8 mouse cellular contexts compared by ENCODE assay signal in genomic region chr17:65770982-65771915, GRCm38 (mm10). TPM values are rescaled to one million over a fixed set of nuclear protein-coding genes. Genes with fewer than 3 reads are reported as not detected.
DNase-seq lines count a peak whose midpoint lies in the region; ATAC-seq lines count a peak whose summit lies in the region.

No protein-coding gene starts in this region.

- H3K27ac ChIP-seq in forebrain, embryonic 15.5 days (replicated peaks): peak overlapping the region; percentile 59; the same call in 1 of the 2 replicates
- peak overlapping the region; percentile 89 for H3K27ac ChIP-seq in limb, embryonic 10.5 days
- H3K27ac ChIP-seq in midbrain, embryonic 16.5 days (ENCODE audit: low read length): no peak overlapping the region; the same call in 1 of the 2 replicates

- H3K36me3 ChIP-seq in forebrain, embryonic 15.5 days: no peaks in the 10 kb centered on the region
- H3K36me3 ChIP-seq in limb, embryonic 10.5 days: peaks cover 3% of the 10 kb centered on the region; the same call in 1 of the 2 replicates
- no peaks in the 10 kb centered on the region for H3K36me3 ChIP-seq in midbrain, embryonic 16.5 days (ENCODE audit: control insufficient read depth, insufficient read depth, low read length)

- peak overlapping the region; percentile 87 for H3K9ac ChIP-seq in forebrain, embryonic 15.5 days (replicated peaks)
- peak overlapping the region; percentile 93 for H3K9ac ChIP-seq in midbrain, embryonic 16.5 days (ENCODE audit: low read depth, low read length)

- no peaks in the 10 kb centered on the region for H3K27me3 ChIP-seq in forebrain, embryonic 15.5 days
- H3K27me3 ChIP-seq in limb, embryonic 10.5 days (ENCODE audit: low read depth, poor library complexity, severe bottlenecking): peaks cover 8% of the 10 kb centered on the region; the same call in 1 of the 2 replicates
- no peaks in the 10 kb centered on the region; the same call in 1 of the 2 replicates for H3K27me3 ChIP-seq in midbrain, embryonic 16.5 days (ENCODE audit: control insufficient read depth, insufficient read depth, low read depth, low read length)

- WGBS in forebrain, embryonic 15.5 days: 16% methylated on average over 17 of the region's 17 CpGs
- 22% methylated on average over 17 of the region's 17 CpGs for WGBS in limb, embryonic 10.5 days
- WGBS in midbrain, embryonic 16.5 days: 17% methylated on average over 17 of the region's 17 CpGs

- no peaks in the 10 kb centered on the region for H3K9me3 ChIP-seq in forebrain, embryonic 15.5 days
- H3K9me3 ChIP-seq in limb, embryonic 10.5 days (replicated peaks): no peaks in the 10 kb centered on the region
- no peaks in the 10 kb centered on the region for H3K9me3 ChIP-seq in midbrain, embryonic 16.5 days (replicated peaks; ENCODE audit: control insufficient read depth, low read length, poor library complexity, severe bottlenecking)

- DNase-seq in cerebellum, postnatal 10 days: peak; percentile 30 to 34
- peak; percentile 50 to 53 for DNase-seq in B cell, adult 2 months
- peak; percentile 46 for DNase-seq in limb, embryonic 10.5 days (ENCODE audit: low spot score)
- DNase-seq in left cerebral cortex, adult 9 months (ENCODE audit: low spot score in 2 of 2): no peak
- DNase-seq in layer of hippocampus, adult 9-11 months: no peak

- no peak for ATAC-seq in cerebellum, adult (ENCODE audit: insufficient number of reproducible peaks, low FRiP score, low TSS enrichment)
- ATAC-seq in forebrain, embryonic 15.5 days (replicated peaks): no peak
- no peak for ATAC-seq in midbrain, embryonic 16.5 days

- peaks cover 41% of the 10 kb centered on the region for H3K4me1 ChIP-seq in forebrain, embryonic 15.5 days
- H3K4me1 ChIP-seq in limb, embryonic 10.5 days: peaks cover 52% of the 10 kb centered on the region
- peaks cover 39% of the 10 kb centered on the region for H3K4me1 ChIP-seq in midbrain, embryonic 16.5 days (ENCODE audit: control insufficient read depth, insufficient read depth, low read length)

- peak overlapping the region; percentile 91 for H3K4me2 ChIP-seq in forebrain, embryonic 15.5 days (replicated peaks)
- H3K4me2 ChIP-seq in midbrain, embryonic 16.5 days (ENCODE audit: low read length): peak overlapping the region; percentile 68

- H3K4me3 ChIP-seq in forebrain, embryonic 15.5 days: peak overlapping the region; percentile 84
- H3K4me3 ChIP-seq in limb, embryonic 10.5 days: peak overlapping the region; percentile 74
- H3K4me3 ChIP-seq in midbrain, embryonic 16.5 days (ENCODE audit: low read depth, low read length): peak overlapping the region; percentile 79

RNA-seq across cellular contexts. Expression of gene Rab31, which starts 1.3 kb away (rescaled TPM):
- 71.8 and 75.5 TPM in 2 replicates for polyA plus RNA-seq in forebrain, embryonic 15.5 days (2015; fragmentation: Nextera tagmentation; extraction: Ambion mirVana)
- 51.7 and 52.3 TPM in 2 replicates for polyA plus RNA-seq in limb, embryonic 10.5 days (2016; fragmentation: Nextera tagmentation; extraction: Ambion mirVana)
- polyA plus RNA-seq in midbrain, embryonic 16.5 days (2015; fragmentation: Nextera tagmentation; extraction: Ambion mirVana): 79.4 and 86.0 TPM in 2 replicates

RNA-seq across cellular contexts. Expression of gene Ppp4r1, which starts 11.1 kb away (rescaled TPM):
- 43.4 and 45.2 TPM in 2 replicates for polyA plus RNA-seq in forebrain, embryonic 15.5 days (2015; fragmentation: Nextera tagmentation; extraction: Ambion mirVana)
- polyA plus RNA-seq in limb, embryonic 10.5 days (2016; fragmentation: Nextera tagmentation; extraction: Ambion mirVana): 65.1 and 67.5 TPM in 2 replicates
- 41.5 and 45.2 TPM in 2 replicates for polyA plus RNA-seq in midbrain, embryonic 16.5 days (2015; fragmentation: Nextera tagmentation; extraction: Ambion mirVana)

Comparison
In these comparisons a context has a peak if more than half of its experiments do, and no peak if none do; other contexts are left out.
1. DNase-seq: peak in cerebellum, postnatal 10 days (2 of 2), B cell, adult 2 months (2 of 2) and limb, embryonic 10.5 days (single experiment); none in left cerebral cortex, adult 9 months (0 of 2) and layer of hippocampus, adult 9-11 months (single experiment).
2. Peak in every context shown above with its lines, with median percentiles within 50 percentile points of each other: H3K4me3 ChIP-seq.